Mouse (Mus musculus): ENCODE data around the gene Sec1. TPM values are rescaled to one million over a fixed set of nuclear protein-coding genes. Genes with fewer than 3 reads are reported as not detected.

Gene Sec1
- polyA plus RNA-seq, 1 experiment = 0.41 TPM

- no peak for TF ChIP-seq POLR2AphosphoS2 (IDR thresholded peaks at IDR 0.05; ENCODE audit: insufficient read length, low read depth)
- no peak for TF ChIP-seq CEBPB (IDR thresholded peaks at IDR 0.05; ENCODE audit: insufficient read depth, poor library complexity, severe bottlenecking)
- TF ChIP-seq E2F4 (IDR thresholded peaks at IDR 0.05; ENCODE audit: insufficient read depth) = no peak
- TF ChIP-seq POLR2A (IDR thresholded peaks at IDR 0.05; ENCODE audit: insufficient read length, low read depth) = no peak
- TF ChIP-seq TCF3 (IDR thresholded peaks at IDR 0.05; ENCODE audit: insufficient read length, low read depth) = no peak
- TF ChIP-seq REST (IDR thresholded peaks at IDR 0.05; ENCODE audit: insufficient read depth, insufficient read length) = no peak
- no peak for TF ChIP-seq TCF12 (IDR thresholded peaks at IDR 0.05; ENCODE audit: insufficient read depth, poor library complexity, severe bottlenecking)
- TF ChIP-seq USF1 (IDR thresholded peaks at IDR 0.05; ENCODE audit: low read depth) = no peak
- no peak for TF ChIP-seq MAX (IDR thresholded peaks at IDR 0.05; ENCODE audit: low read depth)
- TF ChIP-seq MYOD1 (IDR thresholded peaks at IDR 0.05; ENCODE audit: control insufficient read depth in 1 of 3, insufficient read length in 2 of 3, low read depth in 2 of 3) = no peak
- TF ChIP-seq MYOG (IDR thresholded peaks at IDR 0.05; ENCODE audit: control insufficient read depth in 1 of 3, insufficient read depth in 1 of 3, insufficient read length in 2 of 3, low read depth in 2 of 3) = no peak
- TF ChIP-seq SRF (IDR thresholded peaks at IDR 0.05; ENCODE audit: control insufficient read depth, insufficient read length, low read depth) = no peak
- Histone ChIP-seq H3K79me2 (ENCODE audit: control insufficient read depth, insufficient read depth) (peaks cover 48% of the 10 kb centered on the region), H3ac (ENCODE audit: control insufficient read depth, insufficient read length) (peak overlapping the region; percentile 52), H3K36me3 (ENCODE audit: control insufficient read depth, insufficient read depth) (no peaks in the 10 kb centered on the region), H3K4me2 (ENCODE audit: low read depth) (peak overlapping the region; percentile 79), H3K27me3 (ENCODE audit: control insufficient read depth, insufficient read depth, insufficient read length) (no peaks in the 10 kb centered on the region), H3K4me3 (peak overlapping the region; percentile 96)
Measured at GRCm38 (mm10) chr7:45716952-45717917, 23.0 kb upstream of the Sec1 start.

- H3K27me3 ChIP-seq (ENCODE audit: control insufficient read depth, insufficient read depth, insufficient read length) = no peaks in the 10 kb centered on the region
- TF ChIP-seq POLR2A (IDR thresholded peaks at IDR 0.05; ENCODE audit: insufficient read length, low read depth) (no peak), MYOG (IDR thresholded peaks at IDR 0.05; ENCODE audit: control insufficient read depth in 1 of 3, insufficient read depth in 1 of 3, insufficient read length in 2 of 3, low read depth in 2 of 3) (no peak), MYOD1 (IDR thresholded peaks at IDR 0.05; ENCODE audit: control insufficient read depth in 1 of 3, insufficient read length in 2 of 3, low read depth in 2 of 3) (no peak)
- no peak overlapping the region for H3ac ChIP-seq (ENCODE audit: control insufficient read depth, insufficient read length)
- H3K4me2 ChIP-seq (ENCODE audit: low read depth) = peak overlapping the region; percentile 79
- no peaks in the 10 kb centered on the region for H3K36me3 ChIP-seq (ENCODE audit: control insufficient read depth, insufficient read depth)
- peak overlapping the region; percentile 96 for H3K4me3 ChIP-seq
- peaks cover 48% of the 10 kb centered on the region for H3K79me2 ChIP-seq (ENCODE audit: control insufficient read depth, insufficient read depth)
Measured at GRCm38 (mm10) chr7:45716460-45716857, 22.3 kb upstream of the Sec1 start.

- H3K79me2 ChIP-seq (ENCODE audit: control insufficient read depth, insufficient read depth) = peaks cover 48% of the 10 kb centered on the region
- TF ChIP-seq MYOD1 (IDR thresholded peaks at IDR 0.05; ENCODE audit: control insufficient read depth in 1 of 3, insufficient read length in 2 of 3, low read depth in 2 of 3) = no peak
- TF ChIP-seq SRF (IDR thresholded peaks at IDR 0.05; ENCODE audit: control insufficient read depth, insufficient read length, low read depth) = no peak
- no peak for TF ChIP-seq MYOG (IDR thresholded peaks at IDR 0.05; ENCODE audit: control insufficient read depth in 1 of 3, insufficient read depth in 1 of 3, insufficient read length in 2 of 3, low read depth in 2 of 3)
- no peak for TF ChIP-seq TCF3 (IDR thresholded peaks at IDR 0.05; ENCODE audit: insufficient read length, low read depth)
- no peak for TF ChIP-seq POLR2A (IDR thresholded peaks at IDR 0.05; ENCODE audit: insufficient read length, low read depth)
- TF ChIP-seq E2F4 (IDR thresholded peaks at IDR 0.05; ENCODE audit: insufficient read depth) = no peak
- no peak for TF ChIP-seq MAX (IDR thresholded peaks at IDR 0.05; ENCODE audit: low read depth)
- TF ChIP-seq USF1 (IDR thresholded peaks at IDR 0.05; ENCODE audit: low read depth) = no peak
- no peak for TF ChIP-seq CEBPB (IDR thresholded peaks at IDR 0.05; ENCODE audit: insufficient read depth, poor library complexity, severe bottlenecking)
- TF ChIP-seq REST (IDR thresholded peaks at IDR 0.05; ENCODE audit: insufficient read depth, insufficient read length) = no peak
- no peak for TF ChIP-seq POLR2AphosphoS2 (IDR thresholded peaks at IDR 0.05; ENCODE audit: insufficient read length, low read depth)
- no peak for TF ChIP-seq TCF12 (IDR thresholded peaks at IDR 0.05; ENCODE audit: insufficient read depth, poor library complexity, severe bottlenecking)
- no peak overlapping the region for H3ac ChIP-seq (ENCODE audit: control insufficient read depth, insufficient read length)
- H3K4me2 ChIP-seq (ENCODE audit: low read depth) = peak overlapping the region; percentile 79
- H3K27me3 ChIP-seq (ENCODE audit: control insufficient read depth, insufficient read depth, insufficient read length) = no peaks in the 10 kb centered on the region
- H3K4me3 ChIP-seq = peak overlapping the region; percentile 96
- H3K36me3 ChIP-seq (ENCODE audit: control insufficient read depth, insufficient read depth) = no peaks in the 10 kb centered on the region
Measured at GRCm38 (mm10) chr7:45715741-45716459, 21.7 kb upstream of the Sec1 start.

GRCm38 (mm10) chr7:45715090-45715708 is 21.0 kb upstream of the Sec1 start, which contains the start of gene Rpl18:
Gene Rpl18 (plus strand): TSS chr7:45715457.
- Histone ChIP-seq H3K4me3 (peak within 1 kb of the TSS; percentile 96), H3K36me3 (ENCODE audit: control insufficient read depth, insufficient read depth) (no peaks in the 10 kb centered on the region), H3ac (ENCODE audit: control insufficient read depth, insufficient read length) (peak within 1 kb of the TSS; percentile 26), H3K27me3 (ENCODE audit: control insufficient read depth, insufficient read depth, insufficient read length) (no peaks in the 10 kb centered on the region), H3K79me2 (ENCODE audit: control insufficient read depth, insufficient read depth) (peaks cover 48% of the 10 kb centered on the region), H3K4me2 (ENCODE audit: low read depth) (peak within 1 kb of the TSS; percentile 84)
- TF ChIP-seq POLR2A (IDR thresholded peaks at IDR 0.05; ENCODE audit: insufficient read length, low read depth) (peak; percentile 67), MYOD1 (IDR thresholded peaks at IDR 0.05; ENCODE audit: control insufficient read depth in 1 of 3, insufficient read length in 2 of 3, low read depth in 2 of 3) (peak in 1 of 3 experiments; percentile 20), E2F4 (IDR thresholded peaks at IDR 0.05; ENCODE audit: insufficient read depth) (peak; percentile 50), MAX (IDR thresholded peaks at IDR 0.05; ENCODE audit: low read depth) (no peak), POLR2AphosphoS2 (IDR thresholded peaks at IDR 0.05; ENCODE audit: insufficient read length, low read depth) (peak; percentile 91), USF1 (IDR thresholded peaks at IDR 0.05; ENCODE audit: low read depth) (no peak), REST (IDR thresholded peaks at IDR 0.05; ENCODE audit: insufficient read depth, insufficient read length) (no peak)

All from myocyte (in vitro differentiated cells).